Mouse (Mus musculus): ENCODE measurements at regions not wholly inside any gene's neighbourhood (a gene's known extent, or its start where the extent isn't known, plus 50 kb on each side); places are given as distances from the start of the nearest gene placed in this dataset.

DNA sequence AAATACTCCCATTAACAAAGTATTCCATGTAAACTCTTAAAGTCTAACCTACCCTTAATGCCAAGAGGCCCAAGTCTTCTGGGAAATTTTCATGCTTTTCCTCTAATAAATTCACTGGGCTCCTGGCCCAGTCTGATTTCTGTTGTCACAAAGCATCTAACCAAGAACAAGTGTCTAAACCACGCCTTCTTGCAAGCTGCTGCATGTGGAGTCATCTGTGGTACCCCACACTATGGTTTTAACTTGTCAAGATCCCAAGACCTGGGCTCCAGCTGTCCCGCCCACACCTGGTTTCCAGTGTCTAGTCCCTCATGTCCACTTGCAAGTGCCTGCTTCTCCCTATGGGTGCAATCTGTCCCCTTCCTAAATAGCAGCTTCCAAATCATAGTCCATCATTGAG is 153.0 kb upstream of the Plcz1 start:
- TF ChIP-seq CTCF (IDR thresholded peaks at IDR 0.05; ENCODE audit: low read depth, low read length) (no peak), POLR2A (IDR thresholded peaks at IDR 0.05; ENCODE audit: extremely low read depth, insufficient read depth, low read length) (no peak)
